Comparison of ENCODE assay signal across 18 mouse cellular contexts in the genomic region with DNA sequence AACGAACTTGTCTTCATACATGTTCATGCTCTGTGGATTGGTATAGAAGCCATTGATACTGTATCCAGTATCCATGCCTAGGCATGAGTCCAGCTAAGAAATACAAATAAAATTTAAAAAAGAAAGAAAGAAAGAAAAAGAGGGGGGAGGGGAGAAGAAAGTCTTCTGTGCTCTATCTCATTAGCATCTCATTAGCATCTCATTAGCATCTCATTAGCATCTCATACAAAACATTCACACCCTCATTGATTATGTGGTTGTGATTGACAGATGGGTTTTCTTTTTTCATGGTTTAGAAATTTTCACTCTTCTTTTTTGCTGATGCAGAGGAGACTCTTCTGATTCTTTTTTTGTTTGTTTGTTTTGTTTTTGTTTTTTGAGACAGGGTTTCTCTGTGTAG.
A peak's percentile ranks its signal among the peaks of the same experiment; 100 is the strongest.
DNase-seq lines count a peak whose midpoint lies in the region; ATAC-seq and TF ChIP-seq lines count a peak whose summit lies in the region.
"Had no signal": no experiment of that assay in that cellular context is flagged by ENCODE, and none has a peak within 500 bp of the region (broad histone marks: within the 10 kb centered on the region; RNA-seq: fewer than 3 reads in every experiment).

No protein-coding gene starts in this region.

- TF ChIP-seq POLR2A in brain, embryonic 14.5 days (IDR thresholded peaks at IDR 0.05; ENCODE audit: borderline replicate concordance, extremely low read depth, insufficient read depth, insufficient read length, poor library complexity, severe bottlenecking): no peak

- DNase-seq in forebrain, embryonic 14.5 days (ENCODE audit: low spot score): peak; percentile 82
- DNase-seq in forebrain, embryonic 10.5 days (ENCODE audit: extremely low spot score, low spot score): no peak
- DNase-seq in midbrain, embryonic 14.5 days: peak; percentile 43
- no peak for DNase-seq in midbrain, embryonic 10.5 days (ENCODE audit: low spot score)
- peak; percentile 77 for DNase-seq in brain, embryonic 14.5 days (ENCODE audit: low read depth)
- DNase-seq in kidney, adult 11 months: no peak
- DNase-seq: adrenal gland, adult 2 months; adrenal gland, postnatal 10 days; adrenal gland, postnatal 25 days; cerebellum, adult 11-12 months; cerebellum, adult 2 months; cerebellum, adult 9-10 months; cerebellum, postnatal 10 days; cerebellum, postnatal 25 days; forebrain, postnatal 0 days had no signal

- WGBS in forebrain, embryonic 14.5 days: 36% methylated on average over 1 of the region's 1 CpGs
- WGBS in forebrain, embryonic 10.5 days: 93% methylated on average over 1 of the region's 1 CpGs
- 85% methylated on average over 1 of the region's 1 CpGs for WGBS in midbrain, embryonic 14.5 days
- WGBS in midbrain, embryonic 10.5 days: 95% methylated on average over 1 of the region's 1 CpGs

- H3K27ac ChIP-seq in forebrain, embryonic 14.5 days (ENCODE audit: low read depth, low read length): no peak overlapping the region
- no peak overlapping the region for H3K27ac ChIP-seq in forebrain, embryonic 10.5 days
- H3K27ac ChIP-seq in midbrain, embryonic 14.5 days (replicated peaks; ENCODE audit: low read depth, low read length): no peak overlapping the region
- no peak overlapping the region for H3K27ac ChIP-seq in midbrain, embryonic 10.5 days (replicated peaks)
- H3K27ac ChIP-seq: embryonic facial prominence, embryonic 10.5 days; embryonic facial prominence, embryonic 12.5 days; forebrain, embryonic 15.5 days had no signal

- H3K27me3 ChIP-seq in forebrain, embryonic 14.5 days (replicated peaks; ENCODE audit: control insufficient read depth, insufficient read depth, low read length): no peaks in the 10 kb centered on the region
- peaks cover 26% of the 10 kb centered on the region for H3K27me3 ChIP-seq in forebrain, embryonic 10.5 days (ENCODE audit: poor library complexity, severe bottlenecking)
- H3K27me3 ChIP-seq in midbrain, embryonic 14.5 days (ENCODE audit: control insufficient read depth, insufficient read depth, low read length): no peaks in the 10 kb centered on the region
- peaks cover 19% of the 10 kb centered on the region for H3K27me3 ChIP-seq in midbrain, embryonic 10.5 days (ENCODE audit: low read depth, poor library complexity, severe bottlenecking)
- H3K27me3 ChIP-seq: embryonic facial prominence, embryonic 12.5 days; forebrain, embryonic 15.5 days had no signal

- H3K4me1 ChIP-seq in forebrain, embryonic 14.5 days (ENCODE audit: control insufficient read depth, insufficient read depth, low read length): peaks cover 9% of the 10 kb centered on the region; the same call in 1 of the 2 replicates
- H3K4me1 ChIP-seq in forebrain, embryonic 10.5 days: peaks cover 22% of the 10 kb centered on the region
- peaks cover 9% of the 10 kb centered on the region; the same call in 1 of the 2 replicates for H3K4me1 ChIP-seq in midbrain, embryonic 14.5 days (ENCODE audit: control insufficient read depth, insufficient read depth, low read length)
- H3K4me1 ChIP-seq in midbrain, embryonic 10.5 days: peaks cover 20% of the 10 kb centered on the region

- no peak overlapping the region for H3K4me2 ChIP-seq in forebrain, embryonic 14.5 days (ENCODE audit: low read length)
- no peak overlapping the region for H3K4me2 ChIP-seq in midbrain, embryonic 14.5 days (ENCODE audit: low read length)
- H3K4me2 ChIP-seq: embryonic facial prominence, embryonic 12.5 days; forebrain, embryonic 15.5 days had no signal

- H3K9me3 ChIP-seq in forebrain, embryonic 14.5 days (replicated peaks; ENCODE audit: control insufficient read depth, low read length): no peaks in the 10 kb centered on the region
- no peaks in the 10 kb centered on the region for H3K9me3 ChIP-seq in forebrain, embryonic 10.5 days
- no peaks in the 10 kb centered on the region for H3K9me3 ChIP-seq in midbrain, embryonic 14.5 days (ENCODE audit: control insufficient read depth, low read length)
- no peaks in the 10 kb centered on the region for H3K9me3 ChIP-seq in midbrain, embryonic 10.5 days (replicated peaks)
- H3K9me3 ChIP-seq: embryonic facial prominence, embryonic 10.5 days; embryonic facial prominence, embryonic 12.5 days; forebrain, embryonic 15.5 days had no signal

- no peak overlapping the region for H3K9ac ChIP-seq in forebrain, embryonic 14.5 days (ENCODE audit: low read length)
- no peak overlapping the region for H3K9ac ChIP-seq in midbrain, embryonic 14.5 days (replicated peaks; ENCODE audit: low read length)
- H3K9ac ChIP-seq: embryonic facial prominence, embryonic 12.5 days; forebrain, embryonic 15.5 days; forebrain, postnatal 0 days had no signal

- peak; percentile 30; the same call in 1 of the 2 replicates for ATAC-seq in forebrain, embryonic 14.5 days
- no peak for ATAC-seq in midbrain, embryonic 14.5 days (ENCODE audit: low FRiP score, low TSS enrichment)
- ATAC-seq: forebrain, embryonic 15.5 days; forebrain, postnatal 0 days had no signal

- TF ChIP-seq CTCF in brain, embryonic 14.5 days (IDR thresholded peaks at IDR 0.05; ENCODE audit: borderline replicate concordance, extremely low read depth, insufficient read depth, insufficient read length): no peak

- no peaks in the 10 kb centered on the region; the same call in 1 of the 2 replicates for H3K36me3 ChIP-seq in forebrain, embryonic 14.5 days (ENCODE audit: control insufficient read depth, insufficient read depth, low read length)
- no peaks in the 10 kb centered on the region for H3K36me3 ChIP-seq in forebrain, embryonic 10.5 days (replicated peaks)
- no peaks in the 10 kb centered on the region for H3K36me3 ChIP-seq in midbrain, embryonic 14.5 days (ENCODE audit: control insufficient read depth, insufficient read depth, low read length)
- H3K36me3 ChIP-seq in midbrain, embryonic 10.5 days: no peaks in the 10 kb centered on the region
- H3K36me3 ChIP-seq: embryonic facial prominence, embryonic 10.5 days; embryonic facial prominence, embryonic 12.5 days had no signal

- H3K4me3 ChIP-seq in forebrain, embryonic 14.5 days (ENCODE audit: low read depth, low read length): no peak overlapping the region
- H3K4me3 ChIP-seq in forebrain, embryonic 10.5 days: no peak overlapping the region
- H3K4me3 ChIP-seq in midbrain, embryonic 14.5 days (replicated peaks; ENCODE audit: low read depth, low read length): no peak overlapping the region
- H3K4me3 ChIP-seq in midbrain, embryonic 10.5 days: no peak overlapping the region
- H3K4me3 ChIP-seq: embryonic facial prominence, embryonic 10.5 days; embryonic facial prominence, embryonic 12.5 days; forebrain, embryonic 15.5 days had no signal

Comparison
In these comparisons a context has a peak if more than half of its experiments do, and no peak if none do; other contexts are left out.
1. DNase-seq: peak in forebrain, embryonic 14.5 days (single experiment), midbrain, embryonic 14.5 days (single experiment) and brain, embryonic 14.5 days (single experiment); none in forebrain, embryonic 10.5 days (single experiment), midbrain, embryonic 10.5 days (single experiment) and kidney, adult 11 months (single experiment).